Mouse (Mus musculus) liver, embryonic 14.5 days (tissue): ENCODE data around the gene Gm9508. TPM values are rescaled to one million over a fixed set of nuclear protein-coding genes. Genes with fewer than 3 reads are reported as not detected.

Experiments
- ATAC-seq: fragments of 200-750 bp; cut with Nextera tagmentation; 2 replicates; pipeline ENCODE4 v1.8.0; 2017; ENCODE audit warnings: moderate number of reproducible peaks, mild to moderate bottlenecking, moderate library complexity; ENCODE audit not compliant: insufficient read depth
- DNase-seq, 3 experiments: peaks; one replicate each; pipeline ENCODE4 v3.0.0-alpha.2; 2012 to 2013; ENCODE audit warnings: low read depth in 3 of 3, low spot score in 3 of 3
- H3K27ac ChIP-seq: fragments of 300-500 bp; sonication (generic); 2 replicates; pipeline ENCODE4 v1.5.1; 2014; ENCODE audit warnings: moderate library complexity, mild to moderate bottlenecking, control low read depth, inconsistent platforms
- H3K27me3 ChIP-seq: fragments of 300-500 bp; sonication (generic); 2 replicates; pipeline ENCODE4 v1.6.1; 2014; ENCODE audit warnings: mild to moderate bottlenecking, low read length, moderate library complexity; ENCODE audit not compliant: control insufficient read depth, insufficient read depth
- H3K36me3 ChIP-seq: fragments of 300-500 bp; sonication (generic); replicated peaks from 2 replicates; pipeline ENCODE4 v1.6.1; 2014; ENCODE audit warnings: low read depth; ENCODE audit not compliant: control insufficient read depth, insufficient read depth
- H3K4me1 ChIP-seq, 2 experiments: fragments of 200-500 bp in 1 of 2; fragments of 300-500 bp in 1 of 2; sonication (generic) in 1 of 2; replicated peaks; 2 replicates each; pipeline ENCODE4 v1.6.1; 2012 to 2014; ENCODE audit warnings: antibody characterized with exemption in 1 of 2, inconsistent platforms in 1 of 2, low read length in 1 of 2; ENCODE audit not compliant: control insufficient read depth in 2 of 2, insufficient read depth in 2 of 2
- H3K4me2 ChIP-seq: fragments of 300-500 bp; sonication (generic); 2 replicates; pipeline ENCODE4 v1.6.1; 2014; ENCODE audit warnings: low read depth, mild to moderate bottlenecking, control low read depth, moderate library complexity
- H3K4me3 ChIP-seq, 2 experiments: fragments of 200-500 bp in 1 of 2; fragments of 300-500 bp in 1 of 2; sonication (generic) in 1 of 2; 2 replicates each; pipeline ENCODE4 v1.5.1; 2012 to 2014; ENCODE audit warnings: low read depth in 2 of 2, low read length in 2 of 2, mild to moderate bottlenecking in 2 of 2, control low read depth in 1 of 2, inconsistent platforms in 1 of 2, moderate library complexity in 1 of 2; ENCODE audit not compliant: insufficient read depth in 1 of 2
- H3K9ac ChIP-seq: fragments of 300-500 bp; sonication (generic); replicated peaks from 2 replicates; pipeline ENCODE4 v1.6.1; 2014; ENCODE audit warnings: mild to moderate bottlenecking, control low read depth, moderate library complexity
- H3K9me3 ChIP-seq: fragments of 300-500 bp; sonication (generic); 2 replicates; pipeline ENCODE4 v1.6.1; 2016; ENCODE audit warnings: low read length, mixed read lengths; ENCODE audit not compliant: control insufficient read depth
- CTCF ChIP-seq: IDR thresholded peaks from 2 replicates; pipeline ENCODE4 v1.5.1; 2016; ENCODE audit warnings: antibody characterized with exemption, low read depth, control low read depth
- EP300 ChIP-seq: IDR thresholded peaks from 2 replicates; pipeline ENCODE4 v1.6.1; 2016; ENCODE audit warnings: antibody characterized with exemption, low read depth
- WGBS: fragments of 180-500 bp; shearing (Covaris S2); extraction: QIAGEN DNeasy Blood & Tissue Kit; methylation state at CpG from one replicate; pipeline ENCODE4 v1.1.7; 2014; ENCODE audit not compliant: insufficient replicate concordance; 5-methylcytosine and 5-hydroxymethylcytosine counted together
- polyA plus RNA-seq, 2 experiments: library from polyadenylated mRNA; depleted of rRNA in 1 of 2; stranded (reverse) in 1 of 2; unstranded in 1 of 2; fragments of >200 nt; fragmentation: Nextera tagmentation in 1 of 2; extraction: Ambion mirVana in 1 of 2; gene quantifications; 2 replicates each; pipeline versions ENCODE4 v1.2.1 to v1.2.3; 2012 to 2014

Gene Gm9508
- polyA plus RNA-seq, 2 experiments: not detected

DNA sequence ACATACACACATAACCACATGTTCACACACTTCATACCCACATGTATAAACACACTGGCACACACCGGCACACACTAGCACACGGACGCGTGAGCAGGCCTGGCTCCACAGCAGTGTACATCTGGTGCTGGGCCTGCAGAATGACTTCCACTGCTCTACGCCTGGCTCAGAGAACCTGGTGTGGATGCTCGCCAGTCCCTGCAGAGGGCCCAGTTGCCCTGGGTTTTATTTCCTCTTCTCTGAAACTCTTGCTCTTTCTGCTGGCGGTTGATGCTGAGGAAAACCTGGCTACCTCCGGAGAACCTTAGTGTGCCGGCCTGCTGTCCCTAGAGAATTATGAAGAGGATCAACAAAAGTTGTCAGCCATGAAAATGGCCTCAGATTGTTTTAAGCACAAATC lies 45.0 kb downstream of the Gm9508 start:
- H3K36me3 ChIP-seq: no peaks in the 10 kb centered on the region
- H3K27ac ChIP-seq: no peak overlapping the region
- H3K4me3 ChIP-seq: no peak overlapping the region
- H3K4me1 ChIP-seq: no peaks in the 10 kb centered on the region
- no peaks in the 10 kb centered on the region for H3K9me3 ChIP-seq
- H3K27me3 ChIP-seq: no peaks in the 10 kb centered on the region
- H3K4me2 ChIP-seq: no peak overlapping the region
- ATAC-seq (no peak), DNase-seq (no peak)
- WGBS: 83% methylated on average over 9 of the region's 9 CpGs
- TF ChIP-seq EP300 (no peak), CTCF (no peak)
- no peak overlapping the region for H3K9ac ChIP-seq

DNA sequence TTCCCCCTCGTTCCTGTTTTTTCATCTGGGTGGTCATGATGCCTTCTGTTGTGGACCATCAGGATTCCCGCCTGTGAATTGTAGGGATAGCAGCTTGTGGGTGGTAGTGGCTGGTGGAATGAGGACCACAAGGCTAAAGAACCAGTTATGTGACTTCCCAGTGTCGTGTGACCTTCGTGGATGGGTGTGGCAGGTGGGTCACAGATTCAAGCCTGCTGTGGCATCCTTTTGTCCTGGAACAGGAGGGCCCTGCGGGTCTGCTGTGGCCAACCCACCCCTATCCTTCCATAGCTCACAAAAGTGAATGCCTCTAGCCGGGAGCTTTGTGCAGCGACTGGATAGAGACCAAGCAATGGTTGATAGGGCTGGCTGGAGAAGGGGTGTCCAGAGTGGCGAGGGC lies 49.1 kb downstream of the Gm9508 start:
- H3K9ac ChIP-seq: no peak overlapping the region
- ATAC-seq (no peak), DNase-seq (no peak)
- no peaks in the 10 kb centered on the region for H3K4me1 ChIP-seq
- WGBS: 63% methylated on average over 8 of the region's 8 CpGs
- no peaks in the 10 kb centered on the region for H3K27me3 ChIP-seq
- no peak for TF ChIP-seq EP300
- TF ChIP-seq CTCF: no peak
- H3K9me3 ChIP-seq: no peaks in the 10 kb centered on the region
- H3K4me3 ChIP-seq: no peak overlapping the region
- H3K27ac ChIP-seq: no peak overlapping the region
- H3K4me2 ChIP-seq: no peak overlapping the region
- peaks cover 21% of the 10 kb centered on the region for H3K36me3 ChIP-seq

- no peak overlapping the region for H3K9ac ChIP-seq
Observed at GRCm38 (mm10) chr10:77647461-77647860, 49.6 kb downstream of the Gm9508 start.

More at GRCm38 (mm10) chr10:77647461-77647860, 49.6 kb downstream of the Gm9508 start:
- ATAC-seq: no peak
- Histone ChIP-seq H3K4me2 (no peak overlapping the region), H3K36me3 (peaks cover 22% of the 10 kb centered on the region), H3K27me3 (no peaks in the 10 kb centered on the region), H3K27ac (no peak overlapping the region), H3K4me3 (no peak overlapping the region), H3K4me1 (no peaks in the 10 kb centered on the region), H3K9me3 (no peaks in the 10 kb centered on the region)
- no peak for DNase-seq
- TF ChIP-seq EP300 (no peak), CTCF (no peak)
- 35% methylated on average over 1 of the region's 1 CpGs for WGBS

Other genes with a start within 250 kb of the Gm9508 start
- 9.6 and 13.9 TPM in 2 replicates for gene Fam207a, start 181.4 kb downstream of the Gm9508 start, polyA plus RNA-seq (2012; rRNA removed)
- 16.7 and 19.5 TPM in 2 replicates for gene Fam207a, start 181.4 kb downstream of the Gm9508 start, polyA plus RNA-seq (2014; fragmentation: Nextera tagmentation; extraction: Ambion mirVana)
- 7.1 and 8.7 TPM in 2 replicates for gene Itgb2, start 167.0 kb downstream of the Gm9508 start, polyA plus RNA-seq (2012; rRNA removed)
- gene Itgb2, start 167.0 kb downstream of the Gm9508 start, polyA plus RNA-seq (2014; fragmentation: Nextera tagmentation; extraction: Ambion mirVana): 9.2 and 11.1 TPM in 2 replicates
- 36.6 and 40.5 TPM in 2 replicates for gene Pttg1ip, start 115.5 kb downstream of the Gm9508 start, polyA plus RNA-seq (2012; rRNA removed)
- gene Pttg1ip, start 115.5 kb downstream of the Gm9508 start, polyA plus RNA-seq (2014; fragmentation: Nextera tagmentation; extraction: Ambion mirVana): 64.8 and 69.1 TPM in 2 replicates
- gene Sumo3, start 91.1 kb downstream of the Gm9508 start, polyA plus RNA-seq (2012; rRNA removed): 74.1 and 109 TPM in 2 replicates
- 82.5 and 87.7 TPM in 2 replicates for gene Sumo3, start 91.1 kb downstream of the Gm9508 start, polyA plus RNA-seq (2014; fragmentation: Nextera tagmentation; extraction: Ambion mirVana)
- 0.09 TPM in 1 of 2 replicates, not detected in the other for gene Gm49325, start 91.0 kb downstream of the Gm9508 start, polyA plus RNA-seq (2012; rRNA removed)
- gene Gm49325, start 91.0 kb downstream of the Gm9508 start, polyA plus RNA-seq (2014; fragmentation: Nextera tagmentation; extraction: Ambion mirVana): not detected in 2 replicates
- 19.3 TPM in 2 replicates for gene Ube2g2, start 75.0 kb downstream of the Gm9508 start, polyA plus RNA-seq (2012; rRNA removed)
- gene Ube2g2, start 75.0 kb downstream of the Gm9508 start, polyA plus RNA-seq (2014; fragmentation: Nextera tagmentation; extraction: Ambion mirVana): 25.3 and 27.1 TPM in 2 replicates
- gene Tspear, start 10.7 kb downstream of the Gm9508 start, polyA plus RNA-seq (2012; rRNA removed): 0.03 TPM in 1 of 2 replicates, not detected in the other
- not detected in 2 replicates for gene Tspear, start 10.7 kb downstream of the Gm9508 start, polyA plus RNA-seq (2014; fragmentation: Nextera tagmentation; extraction: Ambion mirVana)
- not detected in 2 replicates for gene Gm19402, start 6.5 kb downstream of the Gm9508 start, polyA plus RNA-seq (2012; rRNA removed)
- gene Gm19402, start 6.5 kb downstream of the Gm9508 start, polyA plus RNA-seq (2014; fragmentation: Nextera tagmentation; extraction: Ambion mirVana): not detected in 2 replicates
- gene Gm10272, start 9.4 kb upstream of the Gm9508 start, polyA plus RNA-seq (2012; rRNA removed): not detected in 2 replicates
- not detected in 2 replicates for gene Gm10272, start 9.4 kb upstream of the Gm9508 start, polyA plus RNA-seq (2014; fragmentation: Nextera tagmentation; extraction: Ambion mirVana)
- gene Gm10024, start 14.2 kb upstream of the Gm9508 start, polyA plus RNA-seq (2012; rRNA removed): not detected in 2 replicates
- gene Gm10024, start 14.2 kb upstream of the Gm9508 start, polyA plus RNA-seq (2014; fragmentation: Nextera tagmentation; extraction: Ambion mirVana): not detected in 2 replicates
- not detected in 2 replicates for gene Gm10142, start 18.6 kb upstream of the Gm9508 start, polyA plus RNA-seq (2012; rRNA removed)
- not detected in 2 replicates for gene Gm10142, start 18.6 kb upstream of the Gm9508 start, polyA plus RNA-seq (2014; fragmentation: Nextera tagmentation; extraction: Ambion mirVana)
- gene Krtap12-1, start 23.4 kb upstream of the Gm9508 start, polyA plus RNA-seq (2012; rRNA removed): not detected in 2 replicates
- not detected in 2 replicates for gene Krtap12-1, start 23.4 kb upstream of the Gm9508 start, polyA plus RNA-seq (2014; fragmentation: Nextera tagmentation; extraction: Ambion mirVana)
- not detected in 2 replicates for gene Gm10100, start 29.3 kb upstream of the Gm9508 start, polyA plus RNA-seq (2012; rRNA removed)
- gene Gm10100, start 29.3 kb upstream of the Gm9508 start, polyA plus RNA-seq (2014; fragmentation: Nextera tagmentation; extraction: Ambion mirVana): not detected in 2 replicates
- gene Gm18596, start 45.4 kb upstream of the Gm9508 start, polyA plus RNA-seq (2012; rRNA removed): not detected in 2 replicates
- not detected in 2 replicates for gene Gm18596, start 45.4 kb upstream of the Gm9508 start, polyA plus RNA-seq (2014; fragmentation: Nextera tagmentation; extraction: Ambion mirVana)
- gene Gm9736, start 54.1 kb upstream of the Gm9508 start, polyA plus RNA-seq (2012; rRNA removed): not detected in 2 replicates
- not detected in 2 replicates for gene Gm9736, start 54.1 kb upstream of the Gm9508 start, polyA plus RNA-seq (2014; fragmentation: Nextera tagmentation; extraction: Ambion mirVana)
- gene Gm3233, start 62.4 kb upstream of the Gm9508 start, polyA plus RNA-seq (2012; rRNA removed): not detected in 2 replicates
- not detected in 2 replicates for gene Gm3233, start 62.4 kb upstream of the Gm9508 start, polyA plus RNA-seq (2014; fragmentation: Nextera tagmentation; extraction: Ambion mirVana)
- not detected in 2 replicates for gene Gm3238, start 74.1 kb upstream of the Gm9508 start, polyA plus RNA-seq (2012; rRNA removed)
- gene Gm3238, start 74.1 kb upstream of the Gm9508 start, polyA plus RNA-seq (2014; fragmentation: Nextera tagmentation; extraction: Ambion mirVana): not detected in 2 replicates
- not detected in 2 replicates for gene Gm7138, start 79.7 kb upstream of the Gm9508 start, polyA plus RNA-seq (2012; rRNA removed)
- not detected in 2 replicates for gene Gm7138, start 79.7 kb upstream of the Gm9508 start, polyA plus RNA-seq (2014; fragmentation: Nextera tagmentation; extraction: Ambion mirVana)
- gene Gm3250, start 85.3 kb upstream of the Gm9508 start, polyA plus RNA-seq (2012; rRNA removed): not detected in 2 replicates
- not detected in 2 replicates for gene Gm3250, start 85.3 kb upstream of the Gm9508 start, polyA plus RNA-seq (2014; fragmentation: Nextera tagmentation; extraction: Ambion mirVana)
- not detected in 2 replicates for gene Gm7137, start 91.0 kb upstream of the Gm9508 start, polyA plus RNA-seq (2012; rRNA removed)
- not detected in 2 replicates for gene Gm7137, start 91.0 kb upstream of the Gm9508 start, polyA plus RNA-seq (2014; fragmentation: Nextera tagmentation; extraction: Ambion mirVana)
- not detected in 2 replicates for gene Gm9639, start 97.8 kb upstream of the Gm9508 start, polyA plus RNA-seq (2012; rRNA removed)
- gene Gm9639, start 97.8 kb upstream of the Gm9508 start, polyA plus RNA-seq (2014; fragmentation: Nextera tagmentation; extraction: Ambion mirVana): not detected in 2 replicates
- gene Gm19668, start 101.9 kb upstream of the Gm9508 start, polyA plus RNA-seq (2012; rRNA removed): not detected in 2 replicates
- gene Gm19668, start 101.9 kb upstream of the Gm9508 start, polyA plus RNA-seq (2014; fragmentation: Nextera tagmentation; extraction: Ambion mirVana): not detected in 2 replicates
- gene Gm9507, start 114.6 kb upstream of the Gm9508 start, polyA plus RNA-seq (2012; rRNA removed): not detected in 2 replicates
- not detected in 2 replicates for gene Gm9507, start 114.6 kb upstream of the Gm9508 start, polyA plus RNA-seq (2014; fragmentation: Nextera tagmentation; extraction: Ambion mirVana)
- gene Gm2696, start 117.4 kb upstream of the Gm9508 start, polyA plus RNA-seq (2012; rRNA removed): not detected in 2 replicates
- not detected in 2 replicates for gene Gm2696, start 117.4 kb upstream of the Gm9508 start, polyA plus RNA-seq (2014; fragmentation: Nextera tagmentation; extraction: Ambion mirVana)
- not detected in 2 replicates for gene Krtap10-4, start 129.9 kb upstream of the Gm9508 start, polyA plus RNA-seq (2012; rRNA removed)
- gene Krtap10-4, start 129.9 kb upstream of the Gm9508 start, polyA plus RNA-seq (2014; fragmentation: Nextera tagmentation; extraction: Ambion mirVana): not detected in 2 replicates
- not detected in 2 replicates for gene Krtap10-10, start 138.7 kb upstream of the Gm9508 start, polyA plus RNA-seq (2012; rRNA removed)
- not detected in 2 replicates for gene Krtap10-10, start 138.7 kb upstream of the Gm9508 start, polyA plus RNA-seq (2014; fragmentation: Nextera tagmentation; extraction: Ambion mirVana)
- gene Gm36176, start 149.6 kb upstream of the Gm9508 start, polyA plus RNA-seq (2012; rRNA removed): not detected in 2 replicates
- gene Gm36176, start 149.6 kb upstream of the Gm9508 start, polyA plus RNA-seq (2014; fragmentation: Nextera tagmentation; extraction: Ambion mirVana): not detected in 2 replicates
- not detected in 2 replicates for gene Gm10318, start 155.6 kb upstream of the Gm9508 start, polyA plus RNA-seq (2012; rRNA removed)
- not detected in 2 replicates for gene Gm10318, start 155.6 kb upstream of the Gm9508 start, polyA plus RNA-seq (2014; fragmentation: Nextera tagmentation; extraction: Ambion mirVana)
- gene Gm3285, start 164.7 kb upstream of the Gm9508 start, polyA plus RNA-seq (2012; rRNA removed): not detected in 2 replicates
- gene Gm3285, start 164.7 kb upstream of the Gm9508 start, polyA plus RNA-seq (2014; fragmentation: Nextera tagmentation; extraction: Ambion mirVana): not detected in 2 replicates
- gene Lrrc3, start 205.3 kb upstream of the Gm9508 start, polyA plus RNA-seq (2012; rRNA removed): 6.7 and 8.4 TPM in 2 replicates
- 8.0 and 8.9 TPM in 2 replicates for gene Lrrc3, start 205.3 kb upstream of the Gm9508 start, polyA plus RNA-seq (2014; fragmentation: Nextera tagmentation; extraction: Ambion mirVana)